Mouse (Mus musculus) central nervous system, embryonic 18 days (tissue): Measurements from ENCODE around the gene Znrf2. TPM values are rescaled to one million over a fixed set of nuclear protein-coding genes. Genes with fewer than 3 reads are reported as not detected.

ENCODE experiments used
- polyA plus RNA-seq: library from polyadenylated mRNA; depleted of rRNA; stranded (reverse); fragments of >200 nt; gene quantifications from 2 replicates; pipeline ENCODE4 v1.2.3, GENCODE M21; 2012; rRNA removed

Gene Znrf2
- polyA plus RNA-seq = 28.1 and 30.0 TPM in 2 replicates

GRCm38 (mm10) chr6:54816388-54817065 is at the start of gene Znrf2:
Gene Znrf2 (plus strand): TSS chr6:54816916.

Other genes with a start within 250 kb of the Znrf2 start
- gene Plekha8, start 221.8 kb upstream of the Znrf2 start, polyA plus RNA-seq = 13.0 and 13.3 TPM in 2 replicates
- gene Fkbp14, start 219.6 kb upstream of the Znrf2 start, polyA plus RNA-seq = 12.1 and 14.9 TPM in 2 replicates
- gene Mturn, start 135.3 kb upstream of the Znrf2 start, polyA plus RNA-seq = 99.9 and 100 TPM in 2 replicates
- 4.2 and 4.3 TPM in 2 replicates for gene Nod1, start 155.7 kb downstream of the Znrf2 start, polyA plus RNA-seq
- 9.5 and 10.1 TPM in 2 replicates for gene Ggct, start 176.0 kb downstream of the Znrf2 start, polyA plus RNA-seq
- 135 and 138 TPM in 2 replicates for gene Gars, start 221.1 kb downstream of the Znrf2 start, polyA plus RNA-seq